Mouse (Mus musculus) liver, embryonic 12.5 days (tissue): ENCODE measurements around the gene Yipf3. TPM values are rescaled to one million over a fixed set of nuclear protein-coding genes. Genes with fewer than 3 reads are reported as not detected.

Experiments
- ATAC-seq: fragments of 200-750 bp; cut with Nextera tagmentation; 2 replicates; pipeline ENCODE4 v1.8.0; 2017; ENCODE audit warnings: moderate number of reproducible peaks, mild to moderate bottlenecking, moderate library complexity
- H3K27ac ChIP-seq: fragments of 300-500 bp; sonication (generic); 2 replicates; pipeline ENCODE4 v1.5.1; 2016; ENCODE audit warnings: mild to moderate bottlenecking
- H3K27me3 ChIP-seq: fragments of 300-500 bp; sonication (generic); replicated peaks from 2 replicates; pipeline ENCODE4 v1.6.1; 2016; ENCODE audit warnings: mild to moderate bottlenecking, moderate library complexity
- H3K36me3 ChIP-seq: fragments of 300-500 bp; sonication (generic); 2 replicates; pipeline ENCODE4 v1.6.1; 2016; ENCODE audit warnings: mild to moderate bottlenecking, moderate library complexity
- H3K4me1 ChIP-seq: fragments of 300-500 bp; sonication (generic); 2 replicates; pipeline ENCODE4 v1.6.1; 2016
- H3K4me2 ChIP-seq: fragments of 300-500 bp; sonication (generic); 2 replicates; pipeline ENCODE4 v1.6.1; 2016; ENCODE audit warnings: mild to moderate bottlenecking, moderate library complexity
- H3K4me3 ChIP-seq: fragments of 300-500 bp; sonication (generic); 2 replicates; pipeline ENCODE4 v1.5.1; 2016; ENCODE audit warnings: mild to moderate bottlenecking, moderate library complexity
- H3K9ac ChIP-seq: fragments of 300-500 bp; sonication (generic); 2 replicates; pipeline ENCODE4 v1.6.1; 2016; ENCODE audit warnings: mild to moderate bottlenecking, moderate library complexity
- H3K9me3 ChIP-seq: fragments of 300-500 bp; sonication (generic); replicated peaks from 2 replicates; pipeline ENCODE4 v1.6.1; 2016; ENCODE audit warnings: mild to moderate bottlenecking, moderate library complexity
- WGBS: fragments of 180-500 bp; shearing (Covaris S2); methylation state at CpG from one replicate; pipeline ENCODE4 v1.1.7; 2016; ENCODE audit not compliant: insufficient replicate concordance; 5-methylcytosine and 5-hydroxymethylcytosine counted together
- polyA plus RNA-seq: library from polyadenylated mRNA; unstranded; fragments of >200 nt; fragmentation: Nextera tagmentation; extraction: Ambion mirVana; gene quantifications from 2 replicates; pipeline ENCODE4 v1.2.1, GENCODE M21; 2016

Yipf3 gene
- polyA plus RNA-seq, 1 experiment from 2014 or later: 45.8 TPM

- Histone ChIP-seq H3K4me2 (no peak overlapping the region), H3K9ac (no peak overlapping the region), H3K9me3 (no peaks in the 10 kb centered on the region), H3K27ac (no peak overlapping the region), H3K27me3 (peaks cover 36% of the 10 kb centered on the region), H3K36me3 (peaks cover 63% of the 10 kb centered on the region), H3K4me1 (peaks cover 13% of the 10 kb centered on the region), H3K4me3 (no peak overlapping the region)
- 79% methylated on average over 30 of the region's 30 CpGs for WGBS
- no peak for ATAC-seq
These were observed 10.6 kb downstream of the Yipf3 start for GRCm38 (mm10) chr17:46258279-46259053.

GRCm38 (mm10) chr17:46259675-46260074 is 11.8 kb downstream of the Yipf3 start:
- H3K36me3 ChIP-seq: peaks cover 75% of the 10 kb centered on the region

GRCm38 (mm10) chr17:46262201-46262694 is 14.4 kb downstream of the Yipf3 start:
- Histone ChIP-seq H3K9ac (no peak overlapping the region), H3K4me2 (no peak overlapping the region), H3K27ac (no peak overlapping the region), H3K27me3 (no peaks in the 10 kb centered on the region), H3K4me1 (0 out of 2 replicates have a peak, but pooled peaks cover 5% of the 10 kb centered on the region), H3K4me3 (no peak overlapping the region), H3K9me3 (no peaks in the 10 kb centered on the region), H3K36me3 (peaks cover 98% of the 10 kb centered on the region)
- ATAC-seq: no peak
- 91% methylated on average over 5 of the region's 5 CpGs for WGBS

More at GRCm38 (mm10) chr17:46259675-46260074, 11.8 kb downstream of the Yipf3 start:
- no peak overlapping the region for H3K27ac ChIP-seq
- WGBS: 85% methylated on average over 17 of the region's 17 CpGs
- H3K4me3 ChIP-seq: no peak overlapping the region
- peaks cover under 1% of the 10 kb centered on the region; the same call in 1 of the 2 replicates for H3K4me1 ChIP-seq
- H3K27me3 ChIP-seq: peaks cover 24% of the 10 kb centered on the region
- ATAC-seq: no peak
- no peak overlapping the region for H3K4me2 ChIP-seq
- H3K9ac ChIP-seq: no peak overlapping the region
- no peaks in the 10 kb centered on the region for H3K9me3 ChIP-seq

- H3K4me3 ChIP-seq: no peak overlapping the region
- H3K9ac ChIP-seq: no peak overlapping the region
- H3K4me1 ChIP-seq: 0 out of 2 replicates have a peak, but pooled peaks cover 5% of the 10 kb centered on the region
- no peaks in the 10 kb centered on the region for H3K27me3 ChIP-seq
- peaks cover 94% of the 10 kb centered on the region for H3K36me3 ChIP-seq
- H3K9me3 ChIP-seq: no peaks in the 10 kb centered on the region
- ATAC-seq: 0 out of 2 replicates have a peak, but pooled peaks have one; percentile 14
- H3K4me2 ChIP-seq: no peak overlapping the region
- H3K27ac ChIP-seq: no peak overlapping the region
- WGBS: 85% methylated on average over 12 of the region's 12 CpGs
These were observed 17.6 kb downstream of the Yipf3 start for GRCm38 (mm10) chr17:46265502-46265901.

- Histone ChIP-seq H3K4me1 (0 out of 2 replicates have a peak, but pooled peaks cover 5% of the 10 kb centered on the region), H3K9ac (no peak overlapping the region), H3K27ac (no peak overlapping the region), H3K36me3 (peaks cover 94% of the 10 kb centered on the region), H3K9me3 (no peaks in the 10 kb centered on the region), H3K27me3 (no peaks in the 10 kb centered on the region), H3K4me2 (no peak overlapping the region), H3K4me3 (no peak overlapping the region)
- 34% methylated on average over 14 of the region's 14 CpGs for WGBS
- ATAC-seq: peak; percentile 36; the same call in 1 of the 2 replicates
These were observed 18.2 kb downstream of the Yipf3 start for GRCm38 (mm10) chr17:46265918-46266618.

- Histone ChIP-seq H3K36me3 (peaks cover 94% of the 10 kb centered on the region), H3K9me3 (no peaks in the 10 kb centered on the region), H3K9ac (no peak overlapping the region), H3K4me3 (no peak overlapping the region), H3K4me1 (0 out of 2 replicates have a peak, but pooled peaks cover 5% of the 10 kb centered on the region), H3K27me3 (no peaks in the 10 kb centered on the region), H3K27ac (no peak overlapping the region), H3K4me2 (no peak overlapping the region)
- no peak for ATAC-seq
- WGBS: 65% methylated on average over 6 of the region's 6 CpGs
These were observed 19.1 kb downstream of the Yipf3 start for GRCm38 (mm10) chr17:46266986-46267385.

- H3K4me3 ChIP-seq: no peak overlapping the region
- no peak overlapping the region for H3K4me2 ChIP-seq
- no peaks in the 10 kb centered on the region for H3K27me3 ChIP-seq
- peaks cover 94% of the 10 kb centered on the region for H3K36me3 ChIP-seq
- WGBS: 80% methylated on average over 7 of the region's 7 CpGs
- H3K27ac ChIP-seq: no peak overlapping the region
- ATAC-seq: no peak
- no peaks in the 10 kb centered on the region for H3K9me3 ChIP-seq
- H3K9ac ChIP-seq: no peak overlapping the region
- H3K4me1 ChIP-seq: 0 out of 2 replicates have a peak, but pooled peaks cover 5% of the 10 kb centered on the region
These were observed 19.6 kb downstream of the Yipf3 start for GRCm38 (mm10) chr17:46267511-46267910.

GRCm38 (mm10) chr17:46268026-46268720 is 20.3 kb downstream of the Yipf3 start:
- Histone ChIP-seq H3K9me3 (no peaks in the 10 kb centered on the region), H3K4me1 (0 out of 2 replicates have a peak, but pooled peaks cover 5% of the 10 kb centered on the region), H3K36me3 (peaks cover 91% of the 10 kb centered on the region), H3K4me3 (no peak overlapping the region), H3K4me2 (no peak overlapping the region), H3K27me3 (no peaks in the 10 kb centered on the region), H3K27ac (no peak overlapping the region), H3K9ac (no peak overlapping the region)
- ATAC-seq: no peak
- 71% methylated on average over 10 of the region's 10 CpGs for WGBS

- Histone ChIP-seq H3K36me3 (peaks cover 89% of the 10 kb centered on the region), H3K27me3 (no peaks in the 10 kb centered on the region), H3K4me1 (0 out of 2 replicates have a peak, but pooled peaks cover 5% of the 10 kb centered on the region), H3K9ac (no peak overlapping the region), H3K27ac (no peak overlapping the region), H3K4me3 (no peak overlapping the region), H3K9me3 (no peaks in the 10 kb centered on the region), H3K4me2 (no peak overlapping the region)
- ATAC-seq: no peak
- 79% methylated on average over 19 of the region's 19 CpGs for WGBS
These were observed 22.1 kb downstream of the Yipf3 start for GRCm38 (mm10) chr17:46269771-46270534.

GRCm38 (mm10) chr17:46272058-46272457 is 24.2 kb downstream of the Yipf3 start:
- no peaks in the 10 kb centered on the region for H3K9me3 ChIP-seq
- 77% methylated on average over 2 of the region's 2 CpGs for WGBS
- H3K36me3 ChIP-seq: peaks cover 83% of the 10 kb centered on the region
- peaks cover 13% of the 10 kb centered on the region for H3K4me1 ChIP-seq
- H3K9ac ChIP-seq: no peak overlapping the region
- H3K27ac ChIP-seq: no peak overlapping the region
- H3K27me3 ChIP-seq: no peaks in the 10 kb centered on the region
- no peak overlapping the region for H3K4me3 ChIP-seq
- ATAC-seq: no peak
- no peak overlapping the region for H3K4me2 ChIP-seq

GRCm38 (mm10) chr17:46272675-46273074 is 24.8 kb downstream of the Yipf3 start:
- Histone ChIP-seq H3K4me1 (peaks cover 13% of the 10 kb centered on the region), H3K4me3 (no peak overlapping the region), H3K9me3 (no peaks in the 10 kb centered on the region), H3K9ac (no peak overlapping the region), H3K27ac (no peak overlapping the region), H3K36me3 (peaks cover 83% of the 10 kb centered on the region), H3K27me3 (no peaks in the 10 kb centered on the region), H3K4me2 (no peak overlapping the region)
- no peak for ATAC-seq
- WGBS: 76% methylated on average over 5 of the region's 5 CpGs
